Mouse (Mus musculus) kidney, embryonic 16.5 days (tissue): Measurements from ENCODE around the gene Ostn. TPM values are rescaled to one million over a fixed set of nuclear protein-coding genes. Genes with fewer than 3 reads are reported as not detected.
"Not testable (repeated sequence)": the region's sequence is repeated elsewhere in the genome, so short reads cannot be mapped to it uniquely, and the experiment has no call there.

Experiments
- ATAC-seq: fragments of 200-750 bp; cut with Nextera tagmentation; 2 replicates; pipeline ENCODE4 v1.8.0; 2017; ENCODE audit warnings: moderate TSS enrichment; ENCODE audit not compliant: low FRiP score, low TSS enrichment
- H3K27ac ChIP-seq: fragments of 300-500 bp; sonication (generic); 2 replicates; pipeline ENCODE4 v1.5.1; 2014; ENCODE audit warnings: low read length
- H3K27me3 ChIP-seq: fragments of 300-500 bp; sonication (generic); 2 replicates; pipeline ENCODE4 v1.6.1; 2014; ENCODE audit warnings: low read length, control low read depth, mixed read lengths; ENCODE audit not compliant: insufficient read depth
- H3K36me3 ChIP-seq: fragments of 300-500 bp; sonication (generic); 2 replicates; pipeline ENCODE4 v1.6.1; 2014; ENCODE audit warnings: low read length, control low read depth, mixed read lengths; ENCODE audit not compliant: insufficient read depth
- H3K4me1 ChIP-seq: fragments of 300-500 bp; sonication (generic); 2 replicates; pipeline ENCODE4 v1.6.1; 2014; ENCODE audit warnings: low read length, control low read depth, mixed read lengths; ENCODE audit not compliant: insufficient read depth
- H3K4me2 ChIP-seq: fragments of 300-500 bp; sonication (generic); replicated peaks from 2 replicates; pipeline ENCODE4 v1.6.1; 2014; ENCODE audit warnings: low read depth, low read length
- H3K4me3 ChIP-seq: fragments of 300-500 bp; sonication (generic); 2 replicates; pipeline ENCODE4 v1.5.1; 2014; ENCODE audit warnings: mild to moderate bottlenecking, low read length
- H3K9ac ChIP-seq: fragments of 300-500 bp; sonication (generic); replicated peaks from 2 replicates; pipeline ENCODE4 v1.6.1; 2014; ENCODE audit warnings: low read length
- H3K9me3 ChIP-seq: fragments of 300-500 bp; sonication (generic); 2 replicates; pipeline ENCODE4 v1.6.1; 2016; ENCODE audit warnings: low read length, control low read depth
- WGBS: fragments of 180-500 bp; shearing (Covaris S2); extraction: QIAGEN DNeasy Blood & Tissue Kit; methylation state at CpG from one replicate; pipeline ENCODE4 v1.1.7; 2014; 5-methylcytosine and 5-hydroxymethylcytosine counted together
- polyA plus RNA-seq: library from polyadenylated mRNA; unstranded; fragments of >200 nt; fragmentation: Nextera tagmentation; extraction: Ambion mirVana; gene quantifications from 2 replicates; pipeline ENCODE4 v1.2.1, GENCODE M21; 2015

Ostn gene
- polyA plus RNA-seq, result 0.11 TPM in 1 of 2 replicates, not detected in the other

- not testable (repeated sequence) for H3K27me3 ChIP-seq, H3K4me3 ChIP-seq, H3K27ac ChIP-seq, H3K4me2 ChIP-seq, H3K9ac ChIP-seq, H3K9me3 ChIP-seq, H3K4me1 ChIP-seq, H3K36me3 ChIP-seq, ATAC-seq
- 63% methylated on average over 4 of the region's 4 CpGs for WGBS
Measured at GRCm38 (mm10) chr16:27307189-27307588, at the start of gene Ostn. Gene Ostn (plus strand): TSS chr16:27307489.

DNA sequence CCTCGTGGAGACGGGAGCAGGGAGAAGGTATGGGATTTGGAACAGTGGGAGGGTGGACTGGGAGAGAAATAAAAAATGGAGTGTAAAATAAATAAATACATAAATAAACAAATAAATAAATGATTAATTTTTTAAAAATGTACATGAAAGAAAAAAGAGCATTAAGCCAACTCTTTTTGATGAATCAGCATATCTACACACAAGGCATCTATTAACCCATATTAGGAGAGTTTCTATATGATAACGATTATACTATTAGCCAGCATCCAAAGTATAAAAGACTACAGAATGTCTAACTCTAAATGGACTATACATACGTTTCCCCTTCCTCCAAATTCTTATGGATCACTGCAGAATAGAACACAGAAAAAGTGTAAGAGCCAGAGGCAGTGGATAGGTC, 38.5 kb upstream of the Ostn start:
- ATAC-seq, result no peak
- H3K27me3 ChIP-seq, result no peaks in the 10 kb centered on the region
- H3K4me3 ChIP-seq, result no peak overlapping the region
- no peaks in the 10 kb centered on the region for H3K36me3 ChIP-seq
- no peaks in the 10 kb centered on the region for H3K9me3 ChIP-seq
- WGBS, result 82% methylated on average over 4 of the region's 4 CpGs
- no peak overlapping the region for H3K9ac ChIP-seq
- no peak overlapping the region for H3K27ac ChIP-seq
- H3K4me2 ChIP-seq, result no peak overlapping the region
- no peaks in the 10 kb centered on the region for H3K4me1 ChIP-seq

DNA sequence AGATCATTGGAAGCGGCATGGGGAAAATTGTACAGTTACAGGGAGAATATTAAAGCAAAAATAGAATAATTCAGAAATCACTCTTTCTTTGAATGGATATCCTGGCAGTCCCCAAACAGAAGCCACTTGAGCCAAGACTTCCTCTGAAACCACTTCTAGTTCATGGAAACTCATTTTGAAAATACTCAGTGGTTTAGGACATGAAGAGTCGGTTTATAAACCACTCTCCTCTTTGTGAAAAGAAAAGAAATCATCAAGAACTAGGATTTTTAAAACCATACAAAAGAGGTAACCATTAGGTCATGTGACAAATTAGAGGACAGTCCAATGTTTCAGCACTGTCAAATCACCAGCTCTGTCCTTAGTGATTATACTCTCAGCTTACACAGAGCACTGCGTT, 19.9 kb upstream of the Ostn start:
- WGBS, result 82% methylated on average over 3 of the region's 3 CpGs
- H3K36me3 ChIP-seq, result no peaks in the 10 kb centered on the region
- H3K4me1 ChIP-seq, result no peaks in the 10 kb centered on the region
- no peaks in the 10 kb centered on the region for H3K27me3 ChIP-seq
- H3K9me3 ChIP-seq, result no peaks in the 10 kb centered on the region
- H3K4me3 ChIP-seq, result no peak overlapping the region
- ATAC-seq, result no peak
- no peak overlapping the region for H3K27ac ChIP-seq
- no peak overlapping the region for H3K4me2 ChIP-seq
- H3K9ac ChIP-seq, result no peak overlapping the region

DNA sequence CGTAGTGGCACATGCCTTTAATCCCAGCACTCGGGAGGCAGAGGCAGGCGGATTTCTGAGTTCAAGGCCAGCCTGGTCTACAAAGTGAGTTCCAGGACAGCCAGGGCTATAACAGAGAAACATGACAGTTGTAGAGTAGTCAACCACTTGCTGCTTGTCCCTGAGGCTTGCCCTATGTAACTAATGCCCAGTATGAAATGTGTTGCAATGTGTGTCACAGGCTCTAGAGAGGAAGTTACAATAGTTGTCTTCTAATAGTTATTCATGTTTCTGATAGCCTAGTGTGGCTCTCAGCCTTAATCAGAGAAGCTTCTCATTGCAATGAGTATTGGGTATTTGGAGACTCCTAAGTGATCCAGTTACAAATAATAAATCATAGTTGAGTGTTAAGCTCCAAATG, 10.8 kb upstream of the Ostn start:
- ATAC-seq, result no peak
- Histone ChIP-seq H3K9me3 (no peaks in the 10 kb centered on the region), H3K4me1 (no peaks in the 10 kb centered on the region), H3K27me3 (no peaks in the 10 kb centered on the region), H3K36me3 (no peaks in the 10 kb centered on the region), H3K4me2 (no peak overlapping the region), H3K27ac (no peak overlapping the region), H3K4me3 (no peak overlapping the region), H3K9ac (no peak overlapping the region)
- WGBS, result 98% methylated on average over 3 of the region's 3 CpGs

DNA sequence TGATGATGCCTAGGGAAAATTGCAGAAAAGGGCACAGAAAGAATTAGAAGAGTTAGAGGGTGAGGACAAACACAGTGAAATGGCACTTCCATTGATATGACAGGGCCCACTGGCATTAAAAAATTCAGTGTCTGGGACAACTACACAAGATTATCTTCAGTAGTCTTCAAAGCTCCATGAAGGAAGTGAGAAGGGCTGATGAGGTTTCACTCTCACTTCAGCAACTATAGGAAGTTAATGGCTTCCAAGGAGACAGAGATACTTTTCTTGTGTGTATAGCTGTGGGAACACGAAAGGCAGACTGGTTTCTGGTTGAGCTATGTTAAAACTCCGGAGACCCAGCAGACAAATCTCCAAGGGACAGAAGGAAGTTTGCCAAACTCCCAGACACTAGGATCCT, 10.4 kb upstream of the Ostn start:
- H3K4me1 ChIP-seq, result no peaks in the 10 kb centered on the region
- H3K36me3 ChIP-seq, result no peaks in the 10 kb centered on the region
- ATAC-seq, result no peak
- no peak overlapping the region for H3K27ac ChIP-seq
- H3K4me2 ChIP-seq, result no peak overlapping the region
- H3K9me3 ChIP-seq, result no peaks in the 10 kb centered on the region
- no peak overlapping the region for H3K4me3 ChIP-seq
- no peak overlapping the region for H3K9ac ChIP-seq
- 84% methylated on average over 2 of the region's 2 CpGs for WGBS
- H3K27me3 ChIP-seq, result no peaks in the 10 kb centered on the region

- H3K4me3 ChIP-seq, result no peak overlapping the region
- no peak overlapping the region for H3K9ac ChIP-seq
- no peaks in the 10 kb centered on the region for H3K4me1 ChIP-seq
- H3K36me3 ChIP-seq, result no peaks in the 10 kb centered on the region
- WGBS, result 75% methylated on average over 1 of the region's 1 CpGs
- no peaks in the 10 kb centered on the region for H3K9me3 ChIP-seq
- no peak overlapping the region for H3K4me2 ChIP-seq
- no peak for ATAC-seq
- H3K27ac ChIP-seq, result no peak overlapping the region
- H3K27me3 ChIP-seq, result no peaks in the 10 kb centered on the region
Measured at GRCm38 (mm10) chr16:27319099-27319498, 11.8 kb downstream of the Ostn start.

- no peak overlapping the region for H3K4me3 ChIP-seq
- no peak overlapping the region for H3K27ac ChIP-seq
- H3K9ac ChIP-seq, result no peak overlapping the region
- ATAC-seq, result no peak
- no peaks in the 10 kb centered on the region for H3K4me1 ChIP-seq
- H3K4me2 ChIP-seq, result no peak overlapping the region
- H3K27me3 ChIP-seq, result no peaks in the 10 kb centered on the region
- H3K36me3 ChIP-seq, result no peaks in the 10 kb centered on the region
- no peaks in the 10 kb centered on the region for H3K9me3 ChIP-seq
Measured at GRCm38 (mm10) chr16:27322047-27322446, 14.8 kb downstream of the Ostn start.

GRCm38 (mm10) chr16:27326463-27326862, 19.2 kb downstream of the Ostn start:
- ATAC-seq, result no peak
- WGBS, result 95% methylated on average over 2 of the region's 2 CpGs
- Histone ChIP-seq H3K36me3 (no peaks in the 10 kb centered on the region), H3K27ac (no peak overlapping the region), H3K4me2 (no peak overlapping the region), H3K4me1 (no peaks in the 10 kb centered on the region), H3K9ac (no peak overlapping the region), H3K9me3 (no peaks in the 10 kb centered on the region), H3K4me3 (no peak overlapping the region), H3K27me3 (no peaks in the 10 kb centered on the region)

- H3K36me3 ChIP-seq, result no peaks in the 10 kb centered on the region
- no peaks in the 10 kb centered on the region for H3K9me3 ChIP-seq
- H3K27ac ChIP-seq, result no peak overlapping the region
- H3K9ac ChIP-seq, result no peak overlapping the region
- no peaks in the 10 kb centered on the region for H3K27me3 ChIP-seq
- ATAC-seq, result no peak
- H3K4me1 ChIP-seq, result no peaks in the 10 kb centered on the region
- no peak overlapping the region for H3K4me3 ChIP-seq
- no peak overlapping the region for H3K4me2 ChIP-seq
- 60% methylated on average over 3 of the region's 3 CpGs for WGBS
Measured at GRCm38 (mm10) chr16:27347521-27347920, 40.2 kb downstream of the Ostn start.

- Histone ChIP-seq H3K4me2 (no peak overlapping the region), H3K36me3 (no peaks in the 10 kb centered on the region), H3K27me3 (no peaks in the 10 kb centered on the region), H3K4me3 (no peak overlapping the region), H3K27ac (no peak overlapping the region), H3K4me1 (no peaks in the 10 kb centered on the region), H3K9me3 (no peaks in the 10 kb centered on the region), H3K9ac (no peak overlapping the region)
- ATAC-seq, result no peak
- WGBS, result 71% methylated on average over 1 of the region's 1 CpGs
Measured at GRCm38 (mm10) chr16:27348359-27348758, 41.1 kb downstream of the Ostn start.

DNA sequence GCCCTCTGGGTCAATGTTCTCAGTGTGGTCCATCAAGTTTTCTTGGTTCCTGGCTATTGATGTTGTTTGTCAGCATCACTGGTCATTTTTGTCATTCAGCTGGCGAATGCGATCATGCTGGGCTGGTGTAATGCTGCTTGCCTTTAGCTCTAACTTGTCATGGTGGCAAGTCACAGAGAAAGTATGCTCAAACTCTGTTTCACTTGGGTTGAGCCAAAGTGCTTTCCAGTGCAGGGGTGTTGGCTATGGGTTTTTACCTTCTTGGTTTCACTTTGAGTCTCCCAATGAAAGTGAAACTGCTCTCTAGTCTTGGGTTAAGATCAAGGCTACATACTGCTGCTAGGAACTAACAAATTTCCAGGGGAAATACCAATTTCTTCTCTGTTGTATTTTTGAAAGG, 41.9 kb downstream of the Ostn start:
- WGBS, result 92% methylated on average over 2 of the region's 2 CpGs
- no peak overlapping the region for H3K27ac ChIP-seq
- H3K27me3 ChIP-seq, result no peaks in the 10 kb centered on the region
- ATAC-seq, result no peak
- H3K36me3 ChIP-seq, result no peaks in the 10 kb centered on the region
- no peak overlapping the region for H3K4me3 ChIP-seq
- H3K4me1 ChIP-seq, result no peaks in the 10 kb centered on the region
- H3K4me2 ChIP-seq, result no peak overlapping the region
- no peak overlapping the region for H3K9ac ChIP-seq
- no peaks in the 10 kb centered on the region for H3K9me3 ChIP-seq
